15 mouse cellular contexts compared by ENCODE assay signal in the genomic region with DNA sequence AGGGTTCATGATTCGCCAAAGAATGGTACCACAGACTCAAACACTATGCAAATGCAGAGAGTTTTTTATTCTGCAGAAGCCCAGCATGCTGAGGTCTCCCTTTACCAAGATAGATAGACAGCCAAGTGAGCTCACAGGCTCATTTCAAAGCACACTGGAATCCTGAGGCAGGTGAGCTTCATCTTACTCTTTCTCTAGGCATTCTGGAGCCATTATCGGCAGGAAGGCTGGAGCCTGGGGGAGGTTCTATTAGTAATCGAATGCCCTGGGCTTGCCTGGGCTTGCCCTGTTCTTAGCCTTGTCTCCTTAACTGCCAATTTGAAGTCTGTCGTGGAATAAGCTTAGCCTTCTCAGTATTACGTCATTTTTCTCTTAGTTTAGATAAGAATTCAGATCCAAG.
"Had no signal": no experiment of that assay in that cellular context is flagged by ENCODE, and none has a peak within 500 bp of the region (broad histone marks: within the 10 kb centered on the region; RNA-seq: fewer than 3 reads in every experiment).

No protein-coding gene starts in this region.

- H3K4me1 ChIP-seq: midbrain, embryonic 12.5 days; neural tube, embryonic 12.5 days; stomach, embryonic 15.5 days had no signal

- H3K4me2 ChIP-seq: lung, embryonic 14.5 days; midbrain, embryonic 12.5 days; neural tube, embryonic 12.5 days; stomach, embryonic 15.5 days had no signal

- H3K9me3 ChIP-seq: neural tube, embryonic 12.5 days; stomach, embryonic 15.5 days had no signal

- ATAC-seq: midbrain, embryonic 16.5 days had no signal

- H3K9ac ChIP-seq: lung, embryonic 14.5 days; midbrain, embryonic 12.5 days; neural tube, embryonic 12.5 days; stomach, embryonic 15.5 days had no signal

- H3K36me3 ChIP-seq: midbrain, embryonic 10.5 days; midbrain, embryonic 12.5 days; neural tube, embryonic 12.5 days; stomach, embryonic 15.5 days had no signal

- H3K27me3 ChIP-seq: midbrain, embryonic 12.5 days; neural tube, embryonic 12.5 days; stomach, embryonic 15.5 days had no signal

- H3K4me3 ChIP-seq: midbrain, embryonic 10.5 days; midbrain, embryonic 12.5 days; neural tube, embryonic 12.5 days; stomach, embryonic 15.5 days had no signal

- H3K27ac ChIP-seq: midbrain, embryonic 12.5 days; neural tube, embryonic 12.5 days; stomach, embryonic 15.5 days; stomach, postnatal 0 days had no signal

- DNase-seq: lung, adult 18-20 months; lung, embryonic 14.5 days; lung, postnatal 10 days; lung, postnatal 4 days; midbrain, embryonic 14.5 days; right cerebral cortex, postnatal 14 days; thymus, adult 2 months; thymus, postnatal 25 days; thymus, postnatal 4 days had no signal
